Mouse (Mus musculus) liver, embryonic 14.5 days (tissue): Measurements from ENCODE around the gene Vmn1r29.
"Not testable (repeated sequence)": the region's sequence is repeated elsewhere in the genome, so short reads cannot be mapped to it uniquely, and the experiment has no call there.

Experiments
- CTCF ChIP-seq: IDR thresholded peaks from 2 replicates; pipeline ENCODE4 v1.5.1; 2016; ENCODE audit warnings: antibody characterized with exemption, low read depth, control low read depth
- EP300 ChIP-seq: IDR thresholded peaks from 2 replicates; pipeline ENCODE4 v1.6.1; 2016; ENCODE audit warnings: antibody characterized with exemption, low read depth

GRCm38 (mm10) chr6:58279661-58280060, 21.7 kb upstream of the Vmn1r29 start:
- not testable (repeated sequence) for TF ChIP-seq CTCF, EP300
